Mouse (Mus musculus) right cerebral cortex, adult 18-20 months (tissue): ENCODE measurements around the gene Tbc1d5.
"Not testable (repeated sequence)": the region's sequence is repeated elsewhere in the genome, so short reads cannot be mapped to it uniquely, and the experiment has no call there.

Experiments used
- DNase-seq: peaks from one replicate; pipeline ENCODE4 v3.0.0; 2022; ENCODE audit warnings: mixed read lengths

Gene Tbc1d5

DNA sequence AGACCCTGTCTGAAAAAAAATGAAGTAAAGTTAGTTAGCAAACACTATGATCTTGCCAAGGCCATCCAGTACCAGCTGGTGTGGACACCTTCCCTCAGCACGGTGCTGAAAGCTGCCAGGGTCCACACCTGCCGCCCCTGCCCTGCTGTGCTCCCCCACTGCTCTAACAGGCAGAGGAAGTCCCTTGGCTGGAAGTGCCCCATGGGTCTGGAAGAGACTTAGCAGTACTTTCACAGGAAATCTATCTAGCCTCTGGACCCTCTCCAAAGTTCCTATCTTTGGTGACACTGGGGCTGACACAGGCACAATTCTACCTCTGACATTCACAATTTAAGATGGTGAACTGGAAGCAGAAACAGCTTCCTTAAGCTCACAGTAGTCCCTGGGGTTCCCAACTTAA, 442.1 kb downstream of the Tbc1d5 start:
- no peak for DNase-seq

DNA sequence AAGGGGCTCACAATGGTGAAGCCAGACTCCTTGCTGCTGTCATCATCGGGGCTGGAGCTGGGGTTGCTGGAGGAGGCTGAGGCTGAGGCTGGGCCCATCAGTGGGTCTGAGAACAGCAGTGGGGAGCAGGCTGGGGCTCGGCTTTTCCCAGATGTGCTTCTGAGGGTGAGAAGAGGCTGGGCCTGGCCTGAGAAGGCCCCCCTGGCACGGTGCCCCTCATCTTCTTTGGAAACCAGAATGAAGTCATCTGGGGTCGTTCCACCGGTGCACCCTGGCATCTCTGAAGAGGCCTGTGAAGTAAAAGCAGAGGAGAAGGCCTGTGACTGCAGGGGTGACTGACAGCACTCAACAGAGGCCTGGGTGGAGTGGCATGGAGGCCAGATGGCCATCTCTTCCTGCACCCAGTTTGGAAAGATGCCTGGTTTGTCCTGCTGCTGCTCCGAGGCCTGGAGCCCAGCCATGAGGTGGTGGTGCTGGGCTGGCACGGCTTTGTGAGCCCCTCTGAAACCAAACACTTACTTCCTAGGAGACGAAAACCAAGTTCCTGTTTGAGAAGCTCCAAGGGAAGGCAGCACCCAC, 443.1 kb downstream of the Tbc1d5 start:
- DNase-seq, result peak; percentile 23

DNA sequence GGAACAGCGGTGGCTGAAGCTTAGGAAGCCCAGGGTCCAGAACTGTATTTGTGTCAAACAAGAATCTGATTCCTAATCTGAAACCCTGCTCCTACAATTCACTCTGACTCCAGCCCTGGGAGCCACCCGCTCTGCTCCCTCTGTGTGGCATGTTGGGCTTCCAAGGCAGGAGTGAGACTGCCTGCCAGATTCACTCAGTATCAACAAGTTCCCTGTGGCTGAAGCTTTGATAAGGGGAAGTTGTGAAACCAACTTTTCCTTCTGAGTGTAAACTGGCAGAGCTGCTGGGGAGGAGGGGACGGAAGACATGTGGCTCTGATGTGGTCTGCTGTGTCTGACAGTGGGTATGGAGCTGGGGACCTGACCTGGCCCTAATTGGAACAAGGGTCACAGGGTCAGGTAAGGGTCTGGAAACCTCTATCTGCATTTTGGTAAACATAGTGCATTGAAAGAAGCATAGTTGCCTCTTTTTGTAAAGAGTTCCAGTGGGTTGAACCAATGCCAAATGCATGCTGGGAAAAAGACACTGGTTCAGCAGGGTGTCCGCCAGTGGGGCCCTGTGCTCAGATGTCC, 443.7 kb downstream of the Tbc1d5 start:
- no peak for DNase-seq

DNA sequence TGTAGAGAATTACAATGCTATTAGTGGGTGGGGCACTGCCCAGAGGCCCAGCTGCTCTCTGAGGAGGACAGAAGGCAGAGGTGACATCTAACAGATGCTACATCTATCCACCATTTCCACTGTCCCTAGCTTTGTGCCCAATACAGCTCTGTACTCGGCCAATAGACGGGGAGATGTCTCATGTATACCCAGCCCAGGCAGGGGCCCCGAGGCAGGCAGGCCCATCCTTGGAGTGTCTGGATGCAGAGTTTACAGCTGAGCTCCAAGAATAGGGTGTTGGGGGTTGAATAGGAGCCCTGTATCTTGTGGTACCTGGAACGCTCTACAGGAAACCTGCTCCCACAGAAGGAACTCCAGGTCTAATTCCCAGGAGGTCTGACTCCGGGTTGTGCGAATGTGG, 444.4 kb downstream of the Tbc1d5 start:
- no peak for DNase-seq

DNA sequence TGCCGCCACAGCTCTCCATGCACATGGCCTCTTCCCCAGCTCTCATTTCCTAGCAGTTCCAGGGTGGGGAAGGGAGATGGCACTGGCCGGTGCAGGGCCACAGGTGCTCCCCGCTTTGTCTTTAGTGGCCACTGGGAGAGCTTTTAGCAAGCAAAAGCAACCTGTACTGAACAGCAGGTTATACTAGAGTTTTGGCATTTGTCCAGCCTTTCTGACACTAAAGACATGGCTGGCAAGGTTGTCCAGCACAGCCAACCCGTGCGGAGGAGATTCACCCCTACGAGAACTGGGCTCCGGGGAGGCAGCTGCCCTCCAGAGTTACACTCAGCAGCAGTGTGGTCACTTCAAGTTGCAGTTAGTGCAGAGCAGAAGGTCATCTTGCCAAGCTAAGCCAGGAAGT, 445.8 kb downstream of the Tbc1d5 start:
- no peak for DNase-seq

DNA sequence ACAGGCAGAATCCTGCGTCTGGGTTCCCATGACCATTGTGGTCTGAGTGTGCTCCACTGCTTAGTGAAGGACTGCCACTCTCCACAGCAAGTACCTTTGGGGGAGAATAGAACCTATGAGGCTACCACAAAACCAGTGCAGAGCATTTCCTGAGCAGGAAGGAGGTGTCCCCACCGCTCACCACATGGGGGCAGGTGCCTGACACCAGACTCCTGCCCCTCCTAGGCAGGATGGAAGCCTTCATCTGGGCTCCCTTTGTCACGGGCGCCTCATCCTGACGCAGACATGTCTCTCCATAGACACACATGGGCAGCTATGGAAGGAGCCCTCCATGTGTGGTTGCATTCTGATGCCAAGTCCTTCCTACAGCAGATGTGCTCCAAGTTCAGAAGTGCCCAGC, 447.3 kb downstream of the Tbc1d5 start:
- DNase-seq, result no peak

DNA sequence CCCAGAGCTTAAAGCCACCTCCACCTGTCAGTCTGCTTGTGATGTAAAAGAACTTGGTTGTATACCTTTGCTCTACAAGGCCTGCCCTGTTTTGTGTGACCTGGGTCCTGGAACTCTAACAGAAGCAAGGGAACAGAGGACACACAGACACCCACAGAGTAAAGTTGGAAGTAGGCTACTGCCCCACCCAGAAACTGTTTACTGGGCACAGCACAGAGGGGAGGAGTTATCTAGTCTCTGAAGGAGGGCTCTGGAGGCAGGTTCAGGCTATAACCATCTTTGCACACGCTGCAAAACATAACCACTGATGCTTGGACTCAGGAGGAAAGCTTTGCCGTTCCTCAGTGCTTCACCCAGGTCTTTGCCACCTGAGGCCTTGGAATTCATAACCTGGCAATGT, 448.3 kb downstream of the Tbc1d5 start:
- DNase-seq, result no peak

DNA sequence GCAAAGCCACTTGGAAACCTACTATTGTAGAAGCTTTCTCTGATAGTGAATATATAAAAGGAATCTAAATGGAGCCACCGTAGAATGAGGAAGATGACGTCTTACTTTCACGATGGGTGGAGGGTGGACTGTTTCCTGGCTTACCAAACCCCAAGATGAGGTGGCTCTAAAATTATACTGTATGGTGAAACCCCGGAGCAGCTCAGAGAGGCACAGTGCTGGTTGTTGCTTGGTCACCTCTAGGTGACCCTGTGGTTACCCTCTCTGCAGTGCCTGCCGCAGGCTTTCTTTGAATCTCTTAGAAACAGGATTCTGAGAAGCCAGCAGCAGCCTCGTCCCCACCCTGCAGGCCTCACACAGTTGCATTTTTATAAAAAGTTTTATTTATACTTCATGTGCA, 449.6 kb downstream of the Tbc1d5 start:
- DNase-seq, result no peak

DNA sequence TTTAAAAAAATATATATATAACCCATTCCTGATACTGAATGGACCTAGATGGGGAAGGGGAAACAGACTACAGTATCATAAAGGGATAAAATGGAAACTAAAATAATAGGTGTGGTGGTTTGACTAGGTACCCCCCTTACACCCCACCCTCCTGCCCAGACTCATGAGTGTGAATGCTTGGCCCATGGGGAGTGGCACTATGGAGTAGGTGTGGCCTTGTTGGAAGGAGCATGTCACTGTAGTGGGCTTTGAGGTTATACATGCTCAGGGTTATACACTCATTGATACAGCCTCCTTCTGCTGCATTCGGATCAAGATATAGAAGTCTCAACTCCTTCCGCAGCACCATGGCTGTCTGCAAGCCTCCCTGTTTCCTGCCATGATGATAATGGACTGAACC, 450.1 kb downstream of the Tbc1d5 start:
- DNase-seq, result no peak

DNA sequence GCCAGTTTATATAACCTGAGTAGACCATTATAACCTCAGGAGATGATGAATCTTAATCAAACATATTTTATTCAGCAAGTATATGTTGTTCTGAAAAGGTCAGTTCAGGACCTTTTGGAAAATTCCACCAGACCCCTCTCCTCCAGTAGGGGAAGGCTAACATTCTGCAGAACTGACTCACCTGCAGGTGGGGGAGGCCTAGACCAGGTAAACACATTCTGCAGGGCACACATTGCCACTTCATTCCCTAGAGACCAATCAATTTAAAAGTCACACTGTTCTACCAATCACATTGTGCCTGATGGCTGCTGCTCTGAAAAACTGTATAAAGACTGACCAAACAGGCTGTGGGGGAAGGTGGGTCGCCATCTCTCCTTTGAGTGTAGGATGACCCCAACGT, 452.9 kb downstream of the Tbc1d5 start:
- DNase-seq, result no peak

DNA sequence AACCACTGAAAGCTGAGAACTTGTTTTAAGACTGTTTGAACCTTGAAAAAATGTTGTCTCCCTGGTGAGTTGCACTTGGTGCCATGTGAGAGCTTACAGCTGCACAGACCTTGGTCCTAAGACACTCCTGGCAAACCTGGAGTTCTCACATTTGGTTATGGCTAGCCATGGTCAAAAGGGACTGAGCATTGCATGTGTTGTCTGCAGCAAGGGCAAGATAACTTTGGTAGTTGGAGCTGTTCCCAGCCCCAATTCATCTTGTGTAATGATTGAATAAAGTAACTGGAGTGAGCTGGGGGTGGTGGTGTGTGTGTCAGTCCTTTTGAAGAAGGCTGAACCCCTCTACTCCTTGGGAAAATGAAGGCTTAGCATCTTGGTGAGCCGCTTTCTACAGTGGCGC, 454.8 kb downstream of the Tbc1d5 start:
- DNase-seq, result no peak

DNA sequence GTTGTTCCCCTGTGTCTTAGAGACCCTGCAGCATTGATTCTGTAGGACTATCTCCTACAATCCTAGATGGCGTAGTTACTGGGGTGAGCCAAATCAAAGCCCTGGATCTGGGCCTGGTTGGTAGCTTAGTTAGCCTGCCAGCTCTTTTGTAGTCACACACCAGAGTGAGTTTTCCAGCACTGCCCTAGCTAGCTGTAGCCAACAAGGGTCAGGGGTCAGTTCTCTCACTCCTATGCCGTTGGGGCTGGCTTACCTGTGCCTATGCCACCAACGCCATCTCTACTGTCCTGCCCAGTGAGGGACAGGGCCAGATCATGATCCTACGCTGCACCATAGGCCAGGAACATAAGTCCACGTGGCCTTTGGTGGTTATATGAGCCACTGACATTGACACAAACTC, 461.6 kb downstream of the Tbc1d5 start:
- DNase-seq, result no peak

DNA sequence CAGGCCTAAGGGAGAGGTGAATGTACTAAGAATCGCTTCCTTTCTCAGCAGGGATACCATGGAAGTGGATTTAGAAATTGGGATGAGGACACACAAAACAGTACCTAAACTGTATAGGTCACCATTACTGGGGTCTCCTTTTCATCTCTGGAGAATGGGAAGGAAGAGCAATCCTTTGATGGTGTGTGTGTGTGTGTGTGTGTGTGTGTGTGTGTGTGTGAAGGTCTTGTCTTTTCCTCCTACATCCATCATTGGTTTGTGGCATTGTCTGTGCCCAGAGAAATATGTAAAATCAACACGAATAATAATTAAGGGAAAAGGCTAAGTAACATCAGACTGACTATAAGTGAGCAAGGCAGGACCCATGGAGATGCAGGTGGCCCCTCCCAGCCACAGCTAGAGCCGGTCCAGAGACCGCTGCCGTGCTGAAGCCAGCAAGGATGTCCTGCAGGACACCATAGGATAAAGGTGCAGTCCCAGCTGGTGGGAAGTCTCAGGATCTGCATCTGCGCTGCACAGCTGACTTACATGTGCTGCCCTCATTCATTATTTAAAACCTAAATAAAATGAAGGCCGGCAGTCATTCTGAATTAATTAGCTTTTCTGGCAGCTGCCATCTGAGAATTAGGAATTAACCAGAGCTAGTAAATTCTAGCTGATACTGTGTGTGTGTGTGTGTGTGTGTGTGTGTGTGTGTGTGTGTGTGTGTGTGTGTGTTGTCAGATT, 468.5 kb downstream of the Tbc1d5 start:
- DNase-seq, result no peak

DNA sequence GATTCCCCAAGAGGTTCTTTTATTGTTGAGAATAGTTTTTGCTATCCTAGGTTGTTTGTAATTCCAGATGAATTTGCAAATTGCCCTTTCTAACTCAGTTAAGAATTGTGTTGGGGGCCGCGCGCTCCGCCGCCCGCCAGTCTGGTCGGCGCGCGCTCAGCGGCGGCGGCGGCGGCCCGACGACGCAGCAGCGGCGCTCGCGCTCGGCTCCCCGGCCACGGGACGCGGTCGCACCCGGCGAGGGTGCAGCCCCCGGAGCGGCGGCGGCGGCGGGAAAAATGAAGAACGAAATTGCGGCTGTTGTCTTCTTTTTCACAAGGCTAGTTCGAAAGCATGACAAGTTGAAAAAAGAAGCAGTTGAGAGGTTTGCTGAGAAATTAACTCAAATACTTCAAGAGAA, 480.7 kb downstream of the Tbc1d5 start:
- not testable (repeated sequence) for DNase-seq

DNA sequence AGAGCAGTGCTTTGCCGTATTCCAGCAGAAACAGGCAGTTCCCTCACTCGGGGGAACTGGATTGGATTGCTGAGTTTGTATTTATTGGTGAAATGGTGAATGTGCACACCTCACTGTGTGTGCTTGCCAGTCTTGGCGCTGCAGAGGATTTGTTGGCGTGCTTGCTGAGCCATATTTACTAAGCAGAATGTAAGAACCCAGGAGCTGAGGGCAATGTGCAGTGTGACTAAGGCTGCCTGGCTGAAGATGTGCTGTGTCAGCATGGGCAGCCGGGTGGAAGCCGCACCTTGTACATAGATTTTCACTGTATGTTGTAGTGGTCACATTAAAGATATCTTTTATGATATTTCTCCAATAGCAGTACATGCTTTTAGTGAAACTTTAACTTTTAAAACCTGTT, 491.0 kb downstream of the Tbc1d5 start:
- DNase-seq, result no peak

DNA sequence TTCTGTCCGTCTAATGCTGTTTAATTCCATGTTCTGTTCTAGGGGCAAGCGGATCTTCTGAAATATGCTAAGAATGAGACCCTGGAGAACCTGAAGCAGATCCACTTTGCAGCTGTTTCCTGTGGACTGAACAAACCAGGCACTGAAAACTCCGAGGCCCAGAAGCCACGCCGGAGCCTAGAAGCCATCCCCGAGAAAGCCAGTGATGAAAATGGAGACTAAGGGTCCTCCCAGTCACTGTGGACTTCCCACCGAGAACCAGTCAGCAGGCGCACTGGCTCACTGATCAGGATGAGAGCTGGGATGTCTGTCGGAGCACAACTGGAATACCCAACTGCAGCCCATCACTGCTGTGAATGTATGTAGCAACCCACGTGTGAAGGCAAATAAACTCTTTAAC, 491.5 kb downstream of the Tbc1d5 start:
- DNase-seq, result no peak

DNA sequence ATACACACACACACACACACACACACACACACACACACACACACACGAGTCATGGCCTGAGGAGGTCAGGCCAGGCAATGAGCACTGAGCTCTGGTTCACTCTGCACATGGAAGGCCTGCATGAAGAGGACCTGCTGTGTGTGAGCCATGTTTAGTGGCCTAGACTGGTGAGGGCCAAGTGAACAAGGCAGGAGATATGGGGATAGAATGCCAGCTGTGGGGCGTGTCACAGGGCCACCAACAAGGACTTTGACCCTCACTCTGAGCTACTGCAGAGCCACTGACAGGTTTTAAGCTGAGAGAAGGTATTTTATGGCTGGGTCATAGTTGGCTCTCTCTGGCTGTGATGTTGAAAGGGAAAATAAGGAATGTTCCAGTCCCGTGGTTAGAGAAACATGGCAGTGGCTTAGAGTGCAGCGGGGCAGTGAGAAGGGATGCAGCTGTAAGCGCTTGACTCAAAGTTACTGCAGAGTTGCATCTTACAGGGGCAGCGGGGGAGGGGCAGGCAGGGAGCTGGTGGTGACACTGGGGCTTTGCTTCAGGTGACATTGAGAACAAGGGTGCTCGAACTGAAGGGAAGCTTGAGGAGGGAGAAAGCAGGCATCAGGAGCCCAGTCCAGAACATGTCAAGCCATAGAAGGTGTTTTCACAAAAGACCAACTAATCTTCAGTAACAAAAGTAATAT, 494.0 kb downstream of the Tbc1d5 start:
- DNase-seq, result no peak
